ENCODE assay signal across 18 mouse cellular contexts in genomic region chr11:114653664-114654063, GRCm38 (mm10).
"Had no signal": no experiment of that assay in that cellular context is flagged by ENCODE, and none has a peak within 500 bp of the region (broad histone marks: within the 10 kb centered on the region; RNA-seq: fewer than 3 reads in every experiment).

No protein-coding gene starts in this region.

- H3K9me3 ChIP-seq: midbrain, embryonic 10.5 days; midbrain, embryonic 12.5 days; midbrain, embryonic 15.5 days; neural tube, embryonic 13.5 days; neural tube, embryonic 15.5 days had no signal

- DNase-seq: lung, adult 18-20 months; lung, embryonic 14.5 days; lung, postnatal 10 days; lung, postnatal 4 days; retina, postnatal 1 day; right cerebral cortex, adult 18-20 months; right cerebral cortex, postnatal 25 days; right cerebral cortex, postnatal 4 days; spleen, adult 18-20 months; thymus, adult 18-20 months; thymus, postnatal 14 days; thymus, postnatal 36 days had no signal

- H3K9ac ChIP-seq: lung, embryonic 14.5 days; midbrain, embryonic 12.5 days; midbrain, embryonic 15.5 days; neural tube, embryonic 13.5 days; neural tube, embryonic 15.5 days had no signal

- H3K36me3 ChIP-seq: midbrain, embryonic 10.5 days; midbrain, embryonic 12.5 days; midbrain, embryonic 15.5 days; neural tube, embryonic 13.5 days; neural tube, embryonic 15.5 days had no signal

- H3K4me3 ChIP-seq: midbrain, embryonic 10.5 days; midbrain, embryonic 12.5 days; midbrain, embryonic 15.5 days; myocyte; neural tube, embryonic 13.5 days; neural tube, embryonic 15.5 days had no signal

- ATAC-seq: midbrain, embryonic 15.5 days had no signal

- H3K27ac ChIP-seq: midbrain, embryonic 10.5 days; midbrain, embryonic 12.5 days; midbrain, embryonic 15.5 days; neural tube, embryonic 13.5 days; neural tube, embryonic 15.5 days had no signal

- H3K4me2 ChIP-seq: lung, embryonic 14.5 days; midbrain, embryonic 12.5 days; neural tube, embryonic 13.5 days had no signal

- H3K27me3 ChIP-seq: midbrain, embryonic 15.5 days; neural tube, embryonic 15.5 days had no signal
